Mouse (Mus musculus): ENCODE data around the gene Drd2. TPM values are rescaled to one million over a fixed set of nuclear protein-coding genes. Genes with fewer than 3 reads are reported as not detected.

The Drd2 gene
- polyA plus RNA-seq, 1 experiment from 2014 or later = not detected

- 31% methylated on average over 11 of the region's 11 CpGs for WGBS
- H3K9ac ChIP-seq = no peak overlapping the region
- no peak overlapping the region for H3K27ac ChIP-seq
- H3K36me3 ChIP-seq = no peaks in the 10 kb centered on the region
- H3K4me3 ChIP-seq = no peak overlapping the region
- no peaks in the 10 kb centered on the region for H3K9me3 ChIP-seq
- H3K4me1 ChIP-seq = 0 out of 2 replicates have a peak, but pooled peaks cover under 1% of the 10 kb centered on the region
- no peak for ATAC-seq (ENCODE audit: insufficient number of reproducible peaks, insufficient read depth, low FRiP score, low TSS enrichment, low read depth)
- H3K27me3 ChIP-seq = no peaks in the 10 kb centered on the region
- no peak overlapping the region for H3K4me2 ChIP-seq
These were observed 45.7 kb downstream of the Drd2 start for GRCm38 (mm10) chr9:49386119-49386518.

- no peak overlapping the region for H3K27ac ChIP-seq
- H3K27me3 ChIP-seq = no peaks in the 10 kb centered on the region
- 51% methylated on average over 2 of the region's 2 CpGs for WGBS
- ATAC-seq (ENCODE audit: insufficient number of reproducible peaks, insufficient read depth, low FRiP score, low TSS enrichment, low read depth) = no peak
- H3K4me2 ChIP-seq = no peak overlapping the region
- no peaks in the 10 kb centered on the region for H3K9me3 ChIP-seq
- no peaks in the 10 kb centered on the region for H3K36me3 ChIP-seq
- no peak overlapping the region for H3K4me3 ChIP-seq
- no peak overlapping the region for H3K9ac ChIP-seq
- 0 out of 2 replicates have a peak, but pooled peaks cover 4% of the 10 kb centered on the region for H3K4me1 ChIP-seq
These were observed 51.8 kb downstream of the Drd2 start for GRCm38 (mm10) chr9:49392242-49392641.

- Histone ChIP-seq H3K27me3 (no peaks in the 10 kb centered on the region), H3K4me3 (no peak overlapping the region), H3K4me1 (0 out of 2 replicates have a peak, but pooled peaks cover 4% of the 10 kb centered on the region), H3K4me2 (no peak overlapping the region), H3K9ac (no peak overlapping the region), H3K9me3 (no peaks in the 10 kb centered on the region), H3K36me3 (no peaks in the 10 kb centered on the region), H3K27ac (no peak overlapping the region)
- no peak for ATAC-seq (ENCODE audit: insufficient number of reproducible peaks, insufficient read depth, low FRiP score, low TSS enrichment, low read depth)
These were observed 55.6 kb downstream of the Drd2 start for GRCm38 (mm10) chr9:49396006-49396405.

GRCm38 (mm10) chr9:49403711-49404110, 63.3 kb downstream of the Drd2 start:
- no peak overlapping the region for H3K4me2 ChIP-seq
- no peaks in the 10 kb centered on the region for H3K4me1 ChIP-seq
- 57% methylated on average over 2 of the region's 2 CpGs for WGBS
- no peak overlapping the region for H3K4me3 ChIP-seq
- H3K9me3 ChIP-seq = no peaks in the 10 kb centered on the region
- H3K9ac ChIP-seq = no peak overlapping the region
- no peaks in the 10 kb centered on the region for H3K36me3 ChIP-seq
- no peak overlapping the region for H3K27ac ChIP-seq
- ATAC-seq (ENCODE audit: insufficient number of reproducible peaks, insufficient read depth, low FRiP score, low TSS enrichment, low read depth) = no peak
- H3K27me3 ChIP-seq = no peaks in the 10 kb centered on the region

- ATAC-seq (ENCODE audit: insufficient number of reproducible peaks, insufficient read depth, low FRiP score, low TSS enrichment, low read depth) = no peak
- no peak overlapping the region for H3K4me2 ChIP-seq
- 85% methylated on average over 5 of the region's 5 CpGs for WGBS
These were observed 66.6 kb downstream of the Drd2 start for GRCm38 (mm10) chr9:49407028-49407427.

GRCm38 (mm10) chr9:49410621-49411020, 70.2 kb downstream of the Drd2 start:
- H3K9me3 ChIP-seq = no peaks in the 10 kb centered on the region
- no peaks in the 10 kb centered on the region for H3K36me3 ChIP-seq
- no peaks in the 10 kb centered on the region for H3K4me1 ChIP-seq
- 76% methylated on average over 5 of the region's 5 CpGs for WGBS
- ATAC-seq (ENCODE audit: insufficient number of reproducible peaks, insufficient read depth, low FRiP score, low TSS enrichment, low read depth) = no peak
- no peak overlapping the region for H3K4me3 ChIP-seq
- H3K27me3 ChIP-seq = no peaks in the 10 kb centered on the region
- H3K27ac ChIP-seq = no peak overlapping the region
- H3K4me2 ChIP-seq = no peak overlapping the region
- H3K9ac ChIP-seq = no peak overlapping the region

More at GRCm38 (mm10) chr9:49407028-49407427, 66.6 kb downstream of the Drd2 start:
- Histone ChIP-seq H3K4me3 (no peak overlapping the region), H3K27me3 (no peaks in the 10 kb centered on the region), H3K9me3 (no peaks in the 10 kb centered on the region), H3K9ac (no peak overlapping the region), H3K36me3 (no peaks in the 10 kb centered on the region), H3K4me1 (no peaks in the 10 kb centered on the region), H3K27ac (no peak overlapping the region)

- H3K9ac ChIP-seq = no peak overlapping the region
- peaks cover 2% of the 10 kb centered on the region; the same call in 1 of the 2 replicates for H3K4me1 ChIP-seq
- no peak overlapping the region for H3K4me3 ChIP-seq
- no peaks in the 10 kb centered on the region for H3K36me3 ChIP-seq
- no peaks in the 10 kb centered on the region for H3K9me3 ChIP-seq
- H3K27ac ChIP-seq = no peak overlapping the region
- no peaks in the 10 kb centered on the region for H3K27me3 ChIP-seq
- WGBS = 86% methylated on average over 5 of the region's 5 CpGs
- ATAC-seq (ENCODE audit: insufficient number of reproducible peaks, insufficient read depth, low FRiP score, low TSS enrichment, low read depth) = no peak
- H3K4me2 ChIP-seq = no peak overlapping the region
These were observed 83.4 kb downstream of the Drd2 start for GRCm38 (mm10) chr9:49423866-49424265.

GRCm38 (mm10) chr9:49425585-49425984, 85.2 kb downstream of the Drd2 start:
- Histone ChIP-seq H3K4me3 (no peak overlapping the region), H3K4me2 (no peak overlapping the region), H3K27ac (no peak overlapping the region), H3K27me3 (no peaks in the 10 kb centered on the region), H3K9me3 (no peaks in the 10 kb centered on the region), H3K9ac (no peak overlapping the region), H3K36me3 (no peaks in the 10 kb centered on the region), H3K4me1 (peaks cover 2% of the 10 kb centered on the region; the same call in 1 of the 2 replicates)
- 60% methylated on average over 1 of the region's 1 CpGs for WGBS
- no peak for ATAC-seq (ENCODE audit: insufficient number of reproducible peaks, insufficient read depth, low FRiP score, low TSS enrichment, low read depth)

GRCm38 (mm10) chr9:49426921-49427320, 86.5 kb downstream of the Drd2 start, which contains the start of gene Ankk1:
Ankk1 (minus strand) TSS chr9:49427021.
- Histone ChIP-seq H3K9me3 (no peaks in the 10 kb centered on the region), H3K9ac (no peak within 1 kb of the TSS), H3K27me3 (no peaks in the 10 kb centered on the region), H3K36me3 (no peaks in the 10 kb centered on the region), H3K4me2 (no peak within 1 kb of the TSS), H3K27ac (no peak within 1 kb of the TSS), H3K4me3 (no peak within 1 kb of the TSS), H3K4me1 (peaks cover 2% of the 10 kb centered on the region; the same call in 1 of the 2 replicates)
- 62% methylated on average over 7 of the region's 7 CpGs for WGBS
- no peak for ATAC-seq (ENCODE audit: insufficient number of reproducible peaks, insufficient read depth, low FRiP score, low TSS enrichment, low read depth)

GRCm38 (mm10) chr9:49427478-49427877, 87.1 kb downstream of the Drd2 start:
- H3K4me2 ChIP-seq = no peak overlapping the region
- no peak overlapping the region for H3K9ac ChIP-seq
- H3K9me3 ChIP-seq = no peaks in the 10 kb centered on the region
- no peak overlapping the region for H3K27ac ChIP-seq
- no peaks in the 10 kb centered on the region for H3K27me3 ChIP-seq
- no peak for ATAC-seq (ENCODE audit: insufficient number of reproducible peaks, insufficient read depth, low FRiP score, low TSS enrichment, low read depth)
- no peak overlapping the region for H3K4me3 ChIP-seq
- H3K36me3 ChIP-seq = no peaks in the 10 kb centered on the region
- 60% methylated on average over 5 of the region's 5 CpGs for WGBS
- peaks cover 2% of the 10 kb centered on the region; the same call in 1 of the 2 replicates for H3K4me1 ChIP-seq

GRCm38 (mm10) chr9:49442621-49443020, 102.2 kb downstream of the Drd2 start:
- H3K9ac ChIP-seq = no peak overlapping the region
- 75% methylated on average over 3 of the region's 3 CpGs for WGBS
- H3K27ac ChIP-seq = no peak overlapping the region

GRCm38 (mm10) chr9:49450491-49450890, 110.1 kb downstream of the Drd2 start:
- no peak for ATAC-seq (ENCODE audit: insufficient number of reproducible peaks, insufficient read depth, low FRiP score, low TSS enrichment, low read depth)
- no peaks in the 10 kb centered on the region for H3K27me3 ChIP-seq
- H3K4me2 ChIP-seq = no peak overlapping the region
- H3K4me1 ChIP-seq = no peaks in the 10 kb centered on the region
- no peaks in the 10 kb centered on the region for H3K36me3 ChIP-seq
- H3K4me3 ChIP-seq = no peak overlapping the region
- no peaks in the 10 kb centered on the region for H3K9me3 ChIP-seq
- no peak overlapping the region for H3K27ac ChIP-seq
- whole genome bisulfite sequencing = 69% methylated on average over 3 of the region's 3 CpGs
- no peak overlapping the region for H3K9ac ChIP-seq

More at GRCm38 (mm10) chr9:49442621-49443020, 102.2 kb downstream of the Drd2 start:
- no peak for ATAC-seq (ENCODE audit: insufficient number of reproducible peaks, insufficient read depth, low FRiP score, low TSS enrichment, low read depth)
- Histone ChIP-seq H3K36me3 (no peaks in the 10 kb centered on the region), H3K9me3 (no peaks in the 10 kb centered on the region), H3K4me1 (peaks cover 5% of the 10 kb centered on the region; the same call in 1 of the 2 replicates), H3K4me2 (no peak overlapping the region), H3K27me3 (no peaks in the 10 kb centered on the region), H3K4me3 (no peak overlapping the region)

Data from embryonic facial prominence, embryonic 13.5 days (tissue).